Mouse (Mus musculus) heart, postnatal 14 days (tissue): ENCODE results near the gene Alg2. TPM values are rescaled to one million over a fixed set of nuclear protein-coding genes. Genes with fewer than 3 reads are reported as not detected.
A peak's percentile ranks its signal among the peaks of the same experiment; 100 is the strongest.

ENCODE experiments used
- DNase-seq, 2 experiments: peaks; one replicate each; pipeline ENCODE4 v3.0.0; 2021 to 2022
- intact Hi-C: fragments of 180-260 bp; cut with DNase I; formaldehyde crosslinking; loops from one replicate; pipeline ENCODE4 v1.15.1; 2025
- total RNA-seq, 2 experiments: library from RNA; stranded (reverse); gene quantifications; 2 replicates each; pipeline ENCODE4 v1.2.3; 2021

Alg2 gene
- total RNA-seq, 2 experiments from 2014 or later = 8.7 to 9.1 TPM

GRCm38 (mm10) chr4:47474730-47475643 lies 854 bp upstream of the Alg2 start:
- DNase-seq = no peak
- intact Hi-C loops = no loop called here

- intact Hi-C loops = no loop called here
- no peak for DNase-seq
Measured at GRCm38 (mm10) chr4:47473586-47473967, 556 bp downstream of the Alg2 start.

GRCm38 (mm10) chr4:47467196-47467595 lies 6.9 kb downstream of the Alg2 start:
- no peak for DNase-seq
- intact Hi-C loops = no loop called here

- intact Hi-C loops = no loop called here
- DNase-seq = no peak
Measured at GRCm38 (mm10) chr4:47449586-47450522, 24.3 kb downstream of the Alg2 start.

- intact Hi-C loops = no loop called here
Measured at GRCm38 (mm10) chr4:47449116-47449515, 25.0 kb downstream of the Alg2 start.

GRCm38 (mm10) chr4:47448526-47448925 lies 25.6 kb downstream of the Alg2 start:
- DNase-seq = no peak
- intact Hi-C loops = no loop called here

More at GRCm38 (mm10) chr4:47449116-47449515, 25.0 kb downstream of the Alg2 start:
- DNase-seq = no peak

GRCm38 (mm10) chr4:47440951-47441350 lies 33.2 kb downstream of the Alg2 start:
- no peak for DNase-seq
- intact Hi-C loops = no loop called here

GRCm38 (mm10) chr4:47438956-47439355 lies 35.2 kb downstream of the Alg2 start:
- no peak for DNase-seq
- intact Hi-C loops = loop anchor here (5.0 to 10.0 kb wide), 4 partner anchors 63 to 943 kb away; partner anchors contain the start of gene Nr4a3

GRCm38 (mm10) chr4:47437365-47438340 lies 36.5 kb downstream of the Alg2 start:
- intact Hi-C loops = loop anchor here (5.0 to 10.0 kb wide), 4 partner anchors 65 to 945 kb away; partner anchors contain the start of gene Nr4a3
- peak; percentile 83 to 89 for DNase-seq

GRCm38 (mm10) chr4:47435566-47436360 lies 38.4 kb downstream of the Alg2 start:
- intact Hi-C loops = loop anchor here (5.0 to 10.0 kb wide), 4 partner anchors 67 to 947 kb away; partner anchors contain the start of gene Nr4a3
- DNase-seq = no peak

GRCm38 (mm10) chr4:47435131-47435530 lies 39.0 kb downstream of the Alg2 start:
- intact Hi-C loops = loop anchor here (5.0 to 10.0 kb wide), 4 partner anchors 67 to 947 kb away; partner anchors contain the start of gene Nr4a3
- no peak for DNase-seq

GRCm38 (mm10) chr4:47432766-47433165 lies 41.4 kb downstream of the Alg2 start:
- intact Hi-C loops = loop anchor here (10.0 kb wide), 2 partner anchors 612 to 792 kb away; partner anchors contain the start of gene Nr4a3
- DNase-seq = no peak

- DNase-seq = no peak
Measured at GRCm38 (mm10) chr4:47431081-47431480, 43.1 kb downstream of the Alg2 start.

GRCm38 (mm10) chr4:47430557-47430956 lies 43.6 kb downstream of the Alg2 start:
- DNase-seq = no peak
- intact Hi-C loops = loop anchor here (10.0 kb wide), 2 partner anchors 614 to 794 kb away; partner anchors contain the start of gene Nr4a3

More at GRCm38 (mm10) chr4:47431081-47431480, 43.1 kb downstream of the Alg2 start:
- intact Hi-C loops = loop anchor here (10.0 kb wide), 2 partner anchors 614 to 794 kb away; partner anchors contain the start of gene Nr4a3

GRCm38 (mm10) chr4:47427606-47428005 lies 46.5 kb downstream of the Alg2 start:
- DNase-seq = no peak
- intact Hi-C loops = no loop called here

- intact Hi-C loops = no loop called here
- no peak for DNase-seq
Measured at GRCm38 (mm10) chr4:47425247-47425830, 48.8 kb downstream of the Alg2 start.

- intact Hi-C loops = no loop called here
Measured at GRCm38 (mm10) chr4:47424376-47424775, 49.8 kb downstream of the Alg2 start.

GRCm38 (mm10) chr4:47422946-47423345 lies 51.2 kb downstream of the Alg2 start:
- intact Hi-C loops = no loop called here
- DNase-seq = no peak

More at GRCm38 (mm10) chr4:47424376-47424775, 49.8 kb downstream of the Alg2 start:
- DNase-seq = no peak
